Mouse (Mus musculus) megakaryocyte, adult 5-6 weeks (primary cell): ENCODE results near the gene Nfkbil1. TPM values are rescaled to one million over a fixed set of nuclear protein-coding genes. Genes with fewer than 3 reads are reported as not detected.

Experiments
- ATAC-seq: 2 replicates; pipeline ENCODE4 v1.8.0; 2016; ENCODE audit warnings: mild to moderate bottlenecking, inconsistent platforms; ENCODE audit not compliant: poor library complexity, severe bottlenecking
- total RNA-seq, 2 experiments: library from RNA; stranded (forward) in 1 of 2; stranded (reverse) in 1 of 2; fragments of 153-499, 151-499 nt in 1 of 2; fragments of 221-1000, 200-1000 nt in 1 of 2; gene quantifications; 2 replicates each; pipeline versions ENCODE4 v1.2.3 to v1.2.4; 2015 to 2017

Nfkbil1 gene
- total RNA-seq (2015), result 2.2 and 4.5 TPM in 2 replicates
- total RNA-seq (2017), result 10.2 and 13.3 TPM in 2 replicates

GRCm38 (mm10) chr17:35235614-35236389 lies at the start of gene Nfkbil1:
Nfkbil1 (minus strand) TSS chr17:35235792.
- ATAC-seq, result peak; percentile 69

GRCm38 (mm10) chr17:35280276-35280675 lies 44.7 kb upstream of the Nfkbil1 start:
- ATAC-seq, result no peak

DNA sequence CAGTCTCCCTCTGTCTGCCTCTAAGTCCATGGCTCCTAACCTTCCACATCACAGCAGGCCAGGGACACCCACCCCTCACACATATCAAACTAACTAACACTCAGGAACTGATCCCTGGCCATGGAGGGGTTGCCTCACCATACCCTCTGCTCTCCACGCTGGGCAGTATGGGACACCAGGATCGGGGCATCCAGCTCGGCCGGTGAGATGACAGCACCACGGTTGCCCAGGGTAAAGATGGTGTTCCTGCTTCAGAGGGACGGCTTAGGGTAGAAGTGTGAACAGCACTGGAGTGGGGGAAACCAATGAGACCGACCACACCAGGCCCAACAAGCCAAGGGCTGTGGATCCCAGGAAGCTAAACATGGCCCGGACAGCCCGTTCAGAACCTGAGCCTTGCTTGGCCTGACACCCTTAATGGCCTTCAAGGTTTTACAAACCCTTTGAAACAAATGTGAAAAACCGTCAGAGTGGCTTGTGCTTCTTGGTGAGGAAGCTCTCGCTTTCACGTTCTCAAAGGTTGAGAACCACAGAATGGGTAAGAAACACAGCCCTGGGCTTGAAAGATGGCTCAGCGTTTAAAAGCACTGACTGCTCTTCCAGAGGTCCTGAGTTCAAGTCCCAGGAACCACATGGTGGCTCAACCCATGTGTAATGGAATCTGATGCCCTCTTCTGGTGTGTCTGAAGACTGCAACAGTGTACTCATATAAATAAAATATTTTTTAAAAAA lies 43.5 kb upstream of the Nfkbil1 start:
- ATAC-seq, result no peak

GRCm38 (mm10) chr17:35278049-35278448 lies 42.5 kb upstream of the Nfkbil1 start:
- ATAC-seq, result no peak

GRCm38 (mm10) chr17:35276304-35276864 lies 40.8 kb upstream of the Nfkbil1 start:
- ATAC-seq, result no peak

DNA sequence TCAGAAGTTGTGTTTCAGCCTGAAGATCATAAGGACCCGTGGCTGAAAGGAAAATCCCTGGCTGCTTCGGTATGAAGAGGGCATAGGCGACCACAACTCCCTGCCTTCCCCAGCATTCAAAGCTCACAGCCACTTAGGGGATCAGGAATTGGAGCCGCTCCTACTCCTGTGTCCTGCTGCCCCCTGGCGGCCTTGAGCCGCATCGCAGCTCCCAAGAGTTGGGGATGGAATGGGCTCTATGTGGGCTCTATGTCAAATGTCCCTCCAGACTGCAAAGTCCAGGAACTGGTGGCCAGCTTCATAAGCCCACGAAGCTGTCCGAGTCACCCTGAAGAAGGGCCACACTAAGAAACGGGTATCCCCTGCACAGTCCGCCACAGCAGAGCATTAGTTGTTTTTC lies 39.2 kb upstream of the Nfkbil1 start:
- ATAC-seq, result peak; percentile 97

DNA sequence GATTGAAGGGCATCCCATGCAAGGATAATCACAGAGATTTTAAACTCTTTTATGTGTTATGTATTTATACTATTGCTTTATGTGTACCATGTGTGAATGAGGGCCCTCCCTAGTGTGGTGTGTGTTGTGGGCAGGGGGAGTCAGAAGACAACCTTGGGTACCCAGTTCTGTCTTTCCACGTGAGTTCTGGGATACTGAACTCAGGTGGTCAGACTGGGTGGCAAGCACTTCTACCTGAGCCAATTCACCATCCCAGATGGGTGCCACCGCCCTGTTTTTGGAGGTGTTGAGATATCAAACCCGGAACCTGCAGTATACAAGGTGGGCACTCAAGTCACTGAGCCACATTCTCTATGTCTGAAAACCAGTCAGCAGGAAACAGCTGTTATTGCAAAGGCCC lies 36.7 kb upstream of the Nfkbil1 start:
- ATAC-seq, result no peak

GRCm38 (mm10) chr17:35269653-35270347 lies 34.2 kb upstream of the Nfkbil1 start:
- ATAC-seq, result no peak; the same call in 1 of the 2 replicates

DNA sequence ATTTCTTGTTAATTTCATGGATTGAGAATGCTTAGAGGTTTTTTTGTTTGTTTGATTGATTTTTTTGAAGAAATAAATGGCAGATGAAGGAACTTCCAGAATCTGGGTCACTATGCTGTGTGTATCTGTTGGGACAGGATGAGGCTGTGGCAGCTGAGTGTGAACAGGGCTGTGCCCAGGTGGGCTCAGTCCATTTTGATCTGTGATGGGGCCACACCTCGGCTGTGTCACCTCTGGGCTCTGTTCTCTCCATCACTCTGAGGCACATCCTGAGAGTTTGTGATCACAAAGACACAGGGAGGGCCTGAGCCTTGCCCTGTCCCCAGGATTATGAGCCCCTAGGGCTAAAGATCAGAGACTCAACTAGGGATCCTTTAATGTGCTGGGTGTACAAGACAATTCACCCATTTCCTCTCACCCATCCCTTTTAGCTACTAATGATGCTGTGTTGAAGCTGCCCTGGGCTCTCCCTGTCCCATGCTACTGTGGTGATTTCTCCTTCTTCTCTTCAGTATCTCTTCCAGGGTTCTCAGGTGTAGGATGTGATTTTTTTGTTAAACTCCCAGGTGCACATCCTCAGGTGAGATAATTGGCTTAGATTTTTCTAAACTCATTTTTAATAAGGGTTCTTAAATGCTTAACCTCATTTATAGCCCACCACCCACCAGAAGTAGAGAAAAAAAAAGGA lies 32.0 kb upstream of the Nfkbil1 start:
- ATAC-seq, result no peak

DNA sequence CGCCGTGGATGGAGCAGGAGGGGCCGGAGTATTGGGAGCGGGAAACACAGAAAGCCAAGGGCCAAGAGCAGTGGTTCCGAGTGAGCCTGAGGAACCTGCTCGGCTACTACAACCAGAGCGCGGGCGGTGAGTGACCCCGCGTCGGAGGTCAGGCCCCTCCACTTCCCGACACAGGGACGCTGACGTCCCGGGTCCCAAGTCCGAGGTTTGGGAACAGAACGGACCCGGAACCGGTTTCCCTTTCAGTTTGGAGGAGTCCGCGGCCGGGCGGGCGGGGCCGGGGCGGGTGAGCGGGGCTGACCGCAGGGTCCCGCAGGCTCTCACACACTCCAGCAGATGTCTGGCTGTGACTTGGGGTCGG lies 27.9 kb upstream of the Nfkbil1 start:
- no peak for ATAC-seq

GRCm38 (mm10) chr17:35262664-35263522 lies 27.3 kb upstream of the Nfkbil1 start, which contains the start of gene H2-D1:
H2-D1 (plus strand) TSS chr17:35262730.
- ATAC-seq, result peak; percentile 76

DNA sequence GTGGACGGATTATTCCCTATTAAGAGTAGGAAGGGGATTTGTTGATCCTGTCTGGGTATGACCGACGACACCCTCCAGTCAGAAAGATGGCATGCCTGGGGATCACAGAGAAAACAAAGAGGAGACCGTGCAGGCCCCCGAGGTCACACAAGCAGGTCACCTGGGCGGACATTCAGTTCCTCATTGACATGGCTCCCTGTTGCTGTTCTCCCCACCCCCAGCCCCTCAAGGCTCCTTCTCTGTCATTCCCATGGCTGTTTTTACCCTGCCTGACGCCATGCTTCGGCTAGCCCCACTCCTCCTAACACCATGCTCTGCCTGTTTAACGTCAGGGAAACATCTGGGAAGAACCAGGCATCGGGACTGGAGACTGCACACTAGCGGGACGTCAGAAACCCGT lies 26.1 kb upstream of the Nfkbil1 start:
- no peak for ATAC-seq

- no peak for ATAC-seq
Observed at GRCm38 (mm10) chr17:35259621-35260020, 24.0 kb upstream of the Nfkbil1 start.

DNA sequence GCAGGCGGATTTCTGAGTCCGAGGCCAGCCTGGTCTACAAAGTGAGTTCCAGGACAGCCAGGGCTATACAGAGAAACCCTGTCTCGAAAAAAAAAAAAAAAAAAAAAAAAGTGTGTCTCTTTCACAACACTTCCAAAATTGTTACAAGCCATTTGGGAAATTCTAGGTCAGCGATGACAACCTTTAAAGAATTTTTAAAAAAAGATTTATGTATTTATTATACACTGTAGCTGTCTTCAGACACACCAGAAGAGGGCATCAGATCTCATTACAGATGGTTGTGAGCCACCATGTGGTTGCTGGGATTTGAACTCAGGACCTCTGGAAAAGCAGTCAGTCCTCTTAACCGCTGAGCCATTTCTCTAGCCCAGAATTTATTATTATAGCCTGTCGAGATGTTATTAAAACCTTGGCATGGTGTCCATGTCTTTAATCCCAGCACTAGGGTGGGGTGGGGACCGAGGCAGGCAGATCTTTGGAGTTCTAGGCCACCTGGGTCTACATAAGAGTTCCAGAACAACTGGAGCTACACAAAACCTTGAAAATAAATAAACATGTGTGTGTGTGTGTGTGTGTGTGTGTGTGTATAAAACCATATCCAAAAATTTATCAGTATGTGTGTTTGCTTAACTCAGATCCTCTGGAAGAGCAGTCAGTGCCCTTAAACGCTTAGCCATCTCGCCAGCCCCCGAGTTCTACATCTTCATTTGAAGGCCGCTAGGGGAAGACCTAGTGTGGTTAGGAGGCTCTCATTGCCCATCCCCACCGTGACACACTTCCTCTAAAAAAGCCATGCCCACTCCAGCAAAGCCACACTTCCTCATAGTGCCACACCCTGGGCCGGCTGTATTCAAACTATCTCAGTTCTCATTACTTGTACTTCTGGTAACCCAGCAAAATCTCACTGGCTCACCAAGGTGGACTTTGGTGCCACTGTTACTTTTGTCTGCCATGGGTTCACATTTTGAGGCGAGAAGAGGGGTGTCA lies 23.2 kb upstream of the Nfkbil1 start:
- peak; percentile 64 for ATAC-seq

GRCm38 (mm10) chr17:35257824-35258491 lies 22.4 kb upstream of the Nfkbil1 start:
- ATAC-seq, result peak; percentile 43

DNA sequence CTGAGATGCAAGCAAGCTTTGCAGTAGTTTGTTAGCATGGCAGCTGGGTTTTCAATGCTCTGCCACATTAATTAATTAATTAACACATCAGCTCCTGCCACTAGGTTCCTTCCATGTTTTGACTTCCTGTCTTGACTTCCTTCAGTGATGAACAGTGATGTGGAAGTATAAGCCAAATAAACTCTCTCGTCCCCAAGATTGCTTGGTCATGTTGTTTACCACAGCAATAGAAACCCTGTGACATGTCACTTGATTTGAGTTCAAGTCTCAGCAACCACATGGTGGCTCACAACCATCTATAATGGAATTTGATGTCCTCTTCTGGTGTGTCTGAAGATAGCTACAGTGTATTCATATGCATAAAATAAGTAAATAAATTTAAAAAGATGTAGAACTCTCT lies 21.8 kb upstream of the Nfkbil1 start:
- ATAC-seq, result peak; percentile 19; the same call in 1 of the 2 replicates

DNA sequence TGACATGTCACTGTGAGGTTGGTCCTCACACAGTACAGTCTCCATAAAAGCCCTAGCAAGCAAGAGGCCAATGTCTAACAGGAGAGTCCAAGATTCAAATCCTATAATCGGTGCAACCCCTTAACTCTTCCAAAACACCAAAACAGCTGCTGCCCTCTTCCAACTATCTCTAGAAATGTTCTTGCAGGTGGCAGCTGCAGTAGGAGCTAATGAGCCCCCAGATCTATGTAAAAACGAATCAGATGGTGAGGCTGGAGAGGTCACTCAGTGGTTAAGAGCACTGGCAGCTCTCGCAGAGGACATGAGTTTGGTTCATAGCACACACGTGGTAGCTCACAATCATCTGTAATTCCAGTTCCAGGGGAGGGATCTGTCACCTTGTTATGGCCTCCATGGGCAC lies 20.1 kb upstream of the Nfkbil1 start:
- ATAC-seq, result no peak

DNA sequence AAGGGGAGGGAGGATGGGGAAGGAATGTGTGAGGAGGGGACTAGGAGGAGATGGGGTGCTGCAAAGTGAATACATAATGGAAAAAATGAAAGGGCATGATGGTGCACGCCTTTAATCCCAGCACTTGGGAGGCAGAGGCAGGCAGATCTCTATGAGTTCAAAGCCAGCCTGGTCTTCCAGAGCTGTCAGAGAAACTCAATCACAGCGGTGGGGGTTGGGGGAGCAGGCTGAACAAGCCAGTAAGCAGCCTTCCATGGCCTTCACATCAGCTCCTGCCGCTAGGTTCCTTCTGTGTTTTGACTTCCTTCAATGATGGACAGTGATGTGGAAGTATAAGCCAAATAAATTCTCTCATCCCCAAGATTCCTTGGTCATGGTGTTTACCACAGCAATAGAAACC lies 19.7 kb upstream of the Nfkbil1 start:
- ATAC-seq, result no peak
